8 mouse cellular contexts compared by ENCODE assay signal in the genomic region with DNA sequence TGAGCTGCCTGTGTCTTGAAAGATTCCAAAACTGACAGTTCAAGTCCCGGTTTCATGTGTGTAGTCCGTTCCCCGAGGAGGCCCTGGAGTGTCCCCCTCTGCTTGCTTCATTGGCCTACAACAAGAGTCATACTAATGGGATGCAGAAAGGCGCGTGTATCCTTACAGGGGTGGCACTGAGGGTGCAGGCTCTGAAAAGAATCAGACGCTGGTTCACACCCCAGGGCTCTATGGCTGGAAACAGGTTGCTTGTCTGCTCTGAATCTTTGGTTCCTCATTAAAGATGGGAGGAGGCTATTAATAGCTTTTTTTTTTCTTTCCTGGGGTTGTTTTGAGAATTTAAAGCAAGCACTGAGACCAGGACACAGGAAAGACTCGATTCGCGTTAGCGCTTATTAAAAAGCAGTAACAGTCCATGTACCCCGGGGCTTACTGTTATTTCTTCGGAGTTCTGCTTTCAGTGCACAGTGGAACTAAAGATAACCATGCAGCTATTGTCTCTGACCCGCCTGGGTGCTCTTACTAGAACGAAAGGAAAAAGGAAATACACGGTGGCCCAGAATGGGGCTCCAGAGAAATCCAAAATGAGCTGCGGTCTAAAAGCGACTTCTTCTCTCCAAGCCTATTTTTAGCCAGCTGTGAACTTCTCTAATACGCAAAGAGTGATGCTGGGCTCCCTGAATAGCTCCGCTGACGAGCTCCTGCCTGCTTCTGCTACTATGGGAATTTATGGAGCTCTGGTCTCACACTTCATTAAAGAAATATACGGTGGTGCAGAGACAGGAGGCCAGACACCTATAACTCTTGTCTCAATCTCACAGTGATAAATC. TPM values are rescaled to one million over a fixed set of nuclear protein-coding genes. Genes with fewer than 3 reads are reported as not detected.
DNase-seq lines count a peak whose midpoint lies in the region; ATAC-seq and TF ChIP-seq lines count a peak whose summit lies in the region.

No protein-coding gene starts in this region.

- 0 out of 2 replicates have a peak, but pooled peaks cover 4% of the 10 kb centered on the region for H3K4me1 ChIP-seq in liver, postnatal 0 days (ENCODE audit: insufficient read depth)
- H3K4me1 ChIP-seq in stomach, postnatal 0 days (replicated peaks; ENCODE audit: control insufficient read depth, insufficient read depth): no peaks in the 10 kb centered on the region

- H3K4me3 ChIP-seq in liver, postnatal 0 days (ENCODE audit: low read depth, low read length): peak overlapping the region; percentile 11
- no peak overlapping the region for H3K4me3 ChIP-seq in stomach, postnatal 0 days (ENCODE audit: low read depth, low read length)

- no peak overlapping the region for H3K27ac ChIP-seq in liver, postnatal 0 days (ENCODE audit: low read depth)
- no peak overlapping the region for H3K27ac ChIP-seq in stomach, postnatal 0 days (replicated peaks)

- DNase-seq in embryo, embryonic 10 days (ENCODE audit: low spot score): peak; percentile 30
- DNase-seq in embryo, embryonic 9.5 days (ENCODE audit: extremely low spot score): no peak
- peak; percentile 14 for DNase-seq in spleen, adult 12 weeks (ENCODE audit: low spot score)
- no peak for DNase-seq in spleen, postnatal 4 days (ENCODE audit: low spot score in 2 of 2)
- peak; percentile 11 for DNase-seq in kidney, adult 18-20 months
- no peak for DNase-seq in liver, postnatal 0 days
- DNase-seq in stomach, postnatal 0 days (ENCODE audit: low spot score): no peak
- DNase-seq in thymus, postnatal 10 days (ENCODE audit: low spot score in 2 of 2): no peak

- no peaks in the 10 kb centered on the region for H3K9me3 ChIP-seq in liver, postnatal 0 days (ENCODE audit: low read length)
- no peaks in the 10 kb centered on the region for H3K9me3 ChIP-seq in stomach, postnatal 0 days (ENCODE audit: control insufficient read depth, low read length)

- H3K9ac ChIP-seq in liver, postnatal 0 days (replicated peaks): no peak overlapping the region
- no peak overlapping the region for H3K9ac ChIP-seq in stomach, postnatal 0 days (ENCODE audit: low read length)

- no peak for TF ChIP-seq CTCF in liver, postnatal 0 days (IDR thresholded peaks at IDR 0.05; ENCODE audit: low read depth)
- TF ChIP-seq CTCF in stomach, postnatal 0 days (IDR thresholded peaks at IDR 0.05; ENCODE audit: low read depth): no peak

- no peaks in the 10 kb centered on the region for H3K36me3 ChIP-seq in liver, postnatal 0 days (replicated peaks; ENCODE audit: insufficient read depth, low read length)
- no peaks in the 10 kb centered on the region for H3K36me3 ChIP-seq in stomach, postnatal 0 days (ENCODE audit: control insufficient read depth, insufficient read depth, low read length)

- no peak for TF ChIP-seq EP300 in liver, postnatal 0 days (IDR thresholded peaks at IDR 0.05; ENCODE audit: low read depth)
- TF ChIP-seq EP300 in stomach, postnatal 0 days (optimal IDR thresholded peaks at IDR 0.05): no peak

- no peak for ATAC-seq in liver, postnatal 0 days
- ATAC-seq in stomach, postnatal 0 days (ENCODE audit: low FRiP score, low TSS enrichment): no peak

- H3K4me2 ChIP-seq in liver, postnatal 0 days (ENCODE audit: low read depth, low read length): peak overlapping the region; percentile 38
- peak overlapping the region; percentile 23; the same call in 1 of the 2 replicates for H3K4me2 ChIP-seq in stomach, postnatal 0 days (replicated peaks; ENCODE audit: low read depth)

- 37% methylated on average over 21 of the region's 21 CpGs for WGBS in liver, postnatal 0 days (ENCODE audit: insufficient replicate concordance)
- 65% methylated on average over 21 of the region's 21 CpGs for WGBS in stomach, postnatal 0 days

- no peaks in the 10 kb centered on the region for H3K27me3 ChIP-seq in liver, postnatal 0 days (ENCODE audit: insufficient read depth, low read length)
- H3K27me3 ChIP-seq in stomach, postnatal 0 days (ENCODE audit: control insufficient read depth, insufficient read depth, low read length): no peaks in the 10 kb centered on the region

RNA-seq across cellular contexts. Expression of a gene that starts 45.5 kb away (rescaled TPM):
- polyA plus RNA-seq in liver, postnatal 0 days (2015; fragmentation: Nextera tagmentation; extraction: Ambion mirVana): 9.1 and 10.7 TPM in 2 replicates
- 49.8 and 51.3 TPM in 2 replicates for polyA plus RNA-seq in stomach, postnatal 0 days (2015; fragmentation: Nextera tagmentation; extraction: Ambion mirVana)

Comparison
In these comparisons a context has a peak if more than half of its experiments do, and no peak if none do; other contexts are left out.
1. DNase-seq: peak in embryo, embryonic 10 days (single experiment), spleen, adult 12 weeks (single experiment) and kidney, adult 18-20 months (single experiment); none in embryo, embryonic 9.5 days (single experiment), spleen, postnatal 4 days (0 of 2), liver, postnatal 0 days (single experiment), stomach, postnatal 0 days (single experiment) and thymus, postnatal 10 days (0 of 2).